Mouse (Mus musculus): ENCODE measurements around the gene Arpc2. TPM values are rescaled to one million over a fixed set of nuclear protein-coding genes. Genes with fewer than 3 reads are reported as not detected.

Gene Arpc2
- polyA plus RNA-seq, 1 experiment from 2014 or later: 238 TPM

- TF ChIP-seq CTCF (IDR thresholded peaks at IDR 0.05; ENCODE audit: low read depth): no peak
- no peak for TF ChIP-seq EP300 (IDR thresholded peaks at IDR 0.05; ENCODE audit: low read depth)
- DNase-seq (no peak), ATAC-seq (peak; percentile 53)
- peak overlapping the region; percentile 70 for H3K4me3 ChIP-seq (ENCODE audit: low read depth, low read length)
- no peaks in the 10 kb centered on the region for H3K27me3 ChIP-seq (ENCODE audit: insufficient read depth, low read length)
- H3K27ac ChIP-seq (ENCODE audit: low read depth): peak overlapping the region; percentile 85
- H3K9ac ChIP-seq (replicated peaks): peak overlapping the region; percentile 78
- peak overlapping the region; percentile 82 for H3K4me2 ChIP-seq (ENCODE audit: low read depth, low read length)
- no peaks in the 10 kb centered on the region for H3K36me3 ChIP-seq (replicated peaks; ENCODE audit: insufficient read depth, low read length)
- no peaks in the 10 kb centered on the region for H3K9me3 ChIP-seq (ENCODE audit: low read length)
- peaks cover 36% of the 10 kb centered on the region for H3K4me1 ChIP-seq (ENCODE audit: insufficient read depth)
- 3% methylated on average over 12 of the region's 12 CpGs for WGBS (ENCODE audit: insufficient replicate concordance)
Measured at GRCm38 (mm10) chr1:74304339-74304790, 68.5 kb downstream of the Arpc2 start.

GRCm38 (mm10) chr1:74304946-74305345 lies 69.1 kb downstream of the Arpc2 start:
- DNase-seq (no peak), ATAC-seq (no peak)
- WGBS (ENCODE audit: insufficient replicate concordance): 77% methylated on average over 4 of the region's 4 CpGs
- H3K36me3 ChIP-seq (replicated peaks; ENCODE audit: insufficient read depth, low read length): no peaks in the 10 kb centered on the region
- H3K4me1 ChIP-seq (ENCODE audit: insufficient read depth): peaks cover 34% of the 10 kb centered on the region
- TF ChIP-seq CTCF (IDR thresholded peaks at IDR 0.05; ENCODE audit: low read depth): no peak
- TF ChIP-seq EP300 (IDR thresholded peaks at IDR 0.05; ENCODE audit: low read depth): no peak
- no peak overlapping the region for H3K27ac ChIP-seq (ENCODE audit: low read depth)
- no peak overlapping the region for H3K4me3 ChIP-seq (ENCODE audit: low read depth, low read length)
- no peak overlapping the region for H3K4me2 ChIP-seq (ENCODE audit: low read depth, low read length)
- H3K9me3 ChIP-seq (ENCODE audit: low read length): no peaks in the 10 kb centered on the region
- no peak overlapping the region for H3K9ac ChIP-seq (replicated peaks)
- no peaks in the 10 kb centered on the region for H3K27me3 ChIP-seq (ENCODE audit: insufficient read depth, low read length)

- no peaks in the 10 kb centered on the region for H3K27me3 ChIP-seq (ENCODE audit: insufficient read depth, low read length)
- H3K36me3 ChIP-seq (replicated peaks; ENCODE audit: insufficient read depth, low read length): no peaks in the 10 kb centered on the region
- TF ChIP-seq CTCF (IDR thresholded peaks at IDR 0.05; ENCODE audit: low read depth) (no peak), EP300 (IDR thresholded peaks at IDR 0.05; ENCODE audit: low read depth) (no peak)
- H3K9me3 ChIP-seq (ENCODE audit: low read length): no peaks in the 10 kb centered on the region
- DNase-seq: no peak
- peak within 1 kb of the TSS; percentile 78; the same call in 1 of the 2 replicates for H3K9ac ChIP-seq (replicated peaks)
- WGBS (ENCODE audit: insufficient replicate concordance): 90% methylated on average over 2 of the region's 2 CpGs
- 0 out of 2 replicates have a peak within 1 kb of the TSS, but pooled peaks have one; percentile 85 for H3K27ac ChIP-seq (ENCODE audit: low read depth)
- H3K4me1 ChIP-seq (ENCODE audit: insufficient read depth): peaks cover 34% of the 10 kb centered on the region
- peak within 1 kb of the TSS; percentile 70 for H3K4me3 ChIP-seq (ENCODE audit: low read depth, low read length)
- no peak for ATAC-seq
- H3K4me2 ChIP-seq (ENCODE audit: low read depth, low read length): peak within 1 kb of the TSS; percentile 82
Measured at GRCm38 (mm10) chr1:74305522-74305921, 69.6 kb downstream of the Arpc2 start, which contains the start of gene Tmbim1. TSS of gene Tmbim1 (minus strand) at chr1:74305622.

GRCm38 (mm10) chr1:74307146-74307545 lies 71.3 kb downstream of the Arpc2 start:
- H3K9ac ChIP-seq (replicated peaks): no peak overlapping the region
- no peak for TF ChIP-seq EP300 (IDR thresholded peaks at IDR 0.05; ENCODE audit: low read depth)
- TF ChIP-seq CTCF (IDR thresholded peaks at IDR 0.05; ENCODE audit: low read depth): no peak
- peaks cover 26% of the 10 kb centered on the region for H3K4me1 ChIP-seq (ENCODE audit: insufficient read depth)
- H3K27me3 ChIP-seq (ENCODE audit: insufficient read depth, low read length): no peaks in the 10 kb centered on the region
- H3K9me3 ChIP-seq (ENCODE audit: low read length): no peaks in the 10 kb centered on the region
- DNase-seq: no peak
- no peak overlapping the region for H3K4me2 ChIP-seq (ENCODE audit: low read depth, low read length)
- WGBS (ENCODE audit: insufficient replicate concordance): 75% methylated on average over 1 of the region's 1 CpGs
- ATAC-seq: no peak
- no peak overlapping the region for H3K27ac ChIP-seq (ENCODE audit: low read depth)
- H3K36me3 ChIP-seq (replicated peaks; ENCODE audit: insufficient read depth, low read length): no peaks in the 10 kb centered on the region
- no peak overlapping the region for H3K4me3 ChIP-seq (ENCODE audit: low read depth, low read length)

GRCm38 (mm10) chr1:74308001-74308964 lies 72.4 kb downstream of the Arpc2 start:
- DNase-seq (no peak), ATAC-seq (no peak)
- 61% methylated on average over 10 of the region's 10 CpGs for WGBS (ENCODE audit: insufficient replicate concordance)
- H3K4me1 ChIP-seq (ENCODE audit: insufficient read depth): peaks cover 15% of the 10 kb centered on the region
- no peak overlapping the region for H3K9ac ChIP-seq (replicated peaks)
- no peaks in the 10 kb centered on the region for H3K36me3 ChIP-seq (replicated peaks; ENCODE audit: insufficient read depth, low read length)
- H3K4me3 ChIP-seq (ENCODE audit: low read depth, low read length): no peak overlapping the region
- H3K9me3 ChIP-seq (ENCODE audit: low read length): no peaks in the 10 kb centered on the region
- H3K27ac ChIP-seq (ENCODE audit: low read depth): 0 out of 2 replicates have a peak overlapping the region, but pooled peaks have one; percentile 8
- TF ChIP-seq CTCF (IDR thresholded peaks at IDR 0.05; ENCODE audit: low read depth) (no peak), EP300 (IDR thresholded peaks at IDR 0.05; ENCODE audit: low read depth) (no peak)
- no peaks in the 10 kb centered on the region for H3K27me3 ChIP-seq (ENCODE audit: insufficient read depth, low read length)
- H3K4me2 ChIP-seq (ENCODE audit: low read depth, low read length): no peak overlapping the region

- no peak for ATAC-seq
- 33% methylated on average over 3 of the region's 3 CpGs for WGBS (ENCODE audit: insufficient replicate concordance)
- no peak overlapping the region for H3K27ac ChIP-seq (ENCODE audit: low read depth)
- DNase-seq: no peak
- H3K9ac ChIP-seq (replicated peaks): no peak overlapping the region
- H3K4me2 ChIP-seq (ENCODE audit: low read depth, low read length): no peak overlapping the region
- no peaks in the 10 kb centered on the region for H3K9me3 ChIP-seq (ENCODE audit: low read length)
- no peak overlapping the region for H3K4me3 ChIP-seq (ENCODE audit: low read depth, low read length)
- H3K27me3 ChIP-seq (ENCODE audit: insufficient read depth, low read length): no peaks in the 10 kb centered on the region
- peaks cover 12% of the 10 kb centered on the region for H3K4me1 ChIP-seq (ENCODE audit: insufficient read depth)
- H3K36me3 ChIP-seq (replicated peaks; ENCODE audit: insufficient read depth, low read length): no peaks in the 10 kb centered on the region
- no peak for TF ChIP-seq EP300 (IDR thresholded peaks at IDR 0.05; ENCODE audit: low read depth)
- no peak for TF ChIP-seq CTCF (IDR thresholded peaks at IDR 0.05; ENCODE audit: low read depth)
Measured at GRCm38 (mm10) chr1:74309767-74310166, 73.9 kb downstream of the Arpc2 start.

Data from liver, postnatal 0 days (tissue).